Mouse (Mus musculus): ENCODE results near the gene Gltp.

The Gltp gene

DNA sequence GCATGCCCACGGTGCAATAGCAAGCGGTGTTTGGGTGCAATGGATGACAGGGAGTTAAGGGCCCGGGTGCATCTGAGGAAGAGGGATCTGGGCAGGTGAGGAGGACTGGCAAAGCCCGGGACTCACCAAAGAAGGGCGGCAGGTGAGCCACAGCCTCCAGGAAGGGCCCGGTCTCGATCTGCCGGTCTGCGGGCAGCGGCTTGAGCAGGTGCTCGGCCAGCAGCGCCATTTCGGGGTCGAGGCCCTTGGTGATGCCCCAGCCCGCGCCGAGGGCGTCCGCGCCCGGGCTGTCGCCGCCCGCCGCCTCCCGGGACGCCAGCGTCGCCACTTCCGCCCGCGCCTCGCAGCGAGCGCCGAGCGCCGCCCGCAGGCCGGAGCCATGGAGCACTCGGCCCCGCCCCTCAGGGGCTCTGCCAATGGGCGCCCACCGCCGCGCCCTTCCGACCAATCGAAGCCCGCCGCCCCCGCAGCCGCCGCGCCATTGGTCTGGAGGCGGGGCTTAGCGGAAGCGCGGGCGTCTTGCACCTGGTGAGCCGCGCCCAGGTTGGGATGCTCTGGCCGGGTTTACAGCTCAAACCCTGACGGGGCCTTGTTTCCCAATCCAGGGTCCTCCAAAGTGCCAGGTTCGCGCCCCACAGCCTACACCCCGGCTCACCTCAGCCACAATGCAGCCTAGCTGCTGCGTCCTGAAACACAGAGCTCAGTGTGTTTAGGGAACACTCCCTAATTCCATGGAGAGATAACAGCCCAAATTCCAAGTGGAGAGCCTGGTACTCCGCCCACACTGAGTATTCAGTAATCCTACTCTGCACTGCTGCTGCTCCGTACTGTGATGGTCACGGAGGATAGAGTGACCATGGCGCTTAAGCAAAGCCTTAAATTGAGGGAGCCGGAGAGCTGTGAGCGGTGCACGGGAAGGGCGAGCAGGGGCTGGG lies at the start of gene Gltp:
Gene Gltp (minus strand): TSS at position 352 of the 935 bp plus-strand sequence.
- DNase-seq = peak; percentile 90

DNA sequence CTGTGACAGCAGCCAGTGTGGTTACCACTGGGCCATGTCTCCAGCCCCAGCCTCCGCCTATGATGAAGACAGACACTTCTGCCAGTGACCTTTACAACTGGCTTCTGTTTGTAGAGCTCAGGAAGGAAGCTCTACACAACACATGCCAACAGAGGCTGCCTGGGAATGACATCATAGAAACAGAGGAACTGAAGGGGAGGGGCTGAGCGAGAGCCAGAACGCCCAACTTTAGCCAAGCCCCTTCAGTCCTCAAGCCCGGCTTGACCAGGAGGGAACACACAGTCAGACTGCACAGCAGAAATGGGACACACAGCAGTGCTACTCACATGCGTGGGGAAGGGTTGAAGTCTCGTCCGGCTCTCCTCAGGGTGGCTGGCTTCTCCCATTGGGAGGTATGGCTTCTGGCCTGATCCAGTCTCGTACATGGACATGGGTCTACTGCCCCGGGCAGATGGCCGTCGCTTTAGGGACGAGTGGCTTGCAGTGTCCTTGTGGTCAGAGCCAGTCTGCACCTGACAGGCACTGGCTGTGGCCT lies 48.0 kb upstream of the Gltp start:
- DNase-seq = peak; percentile 42 to 52

DNA sequence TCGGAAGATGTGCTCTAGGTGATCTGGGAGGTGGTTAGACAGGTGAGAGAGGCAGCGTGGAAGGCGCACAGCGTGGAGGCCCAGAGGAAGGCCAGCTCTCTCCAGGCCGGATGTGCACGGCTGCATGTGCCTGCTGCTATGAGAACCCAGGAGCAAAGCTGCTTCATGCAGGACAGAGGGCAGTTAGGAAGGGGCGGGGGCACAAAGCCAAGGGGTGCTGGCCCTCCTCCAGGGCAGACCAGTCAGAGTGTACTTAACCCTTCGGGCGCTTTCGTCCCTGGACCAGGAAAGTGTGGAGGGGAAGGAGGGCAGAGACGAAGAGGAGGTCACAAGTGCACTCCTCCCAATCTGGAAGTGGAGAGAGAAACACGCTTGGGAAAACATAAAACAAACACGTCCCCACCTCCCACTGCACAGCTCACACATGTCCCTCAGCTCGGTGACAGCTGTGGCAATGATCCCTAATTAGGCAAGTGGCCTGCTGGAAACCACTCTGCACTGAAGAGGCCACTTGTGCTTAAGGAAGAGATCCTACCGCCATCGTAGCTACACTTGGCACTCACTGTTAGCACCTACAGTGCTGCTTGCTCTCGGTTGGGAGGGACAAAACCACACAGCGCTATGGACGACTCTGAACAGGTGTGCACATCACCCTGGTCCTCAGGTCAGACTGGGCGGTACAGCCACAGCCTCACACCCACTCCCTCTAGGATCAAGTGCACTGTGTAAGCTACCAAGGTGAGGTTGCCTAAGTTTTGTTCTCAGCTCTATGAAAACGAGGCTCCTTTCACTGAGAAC lies 46.5 kb upstream of the Gltp start:
- peak in 1 of 2 experiments; percentile 22 for DNase-seq

DNA sequence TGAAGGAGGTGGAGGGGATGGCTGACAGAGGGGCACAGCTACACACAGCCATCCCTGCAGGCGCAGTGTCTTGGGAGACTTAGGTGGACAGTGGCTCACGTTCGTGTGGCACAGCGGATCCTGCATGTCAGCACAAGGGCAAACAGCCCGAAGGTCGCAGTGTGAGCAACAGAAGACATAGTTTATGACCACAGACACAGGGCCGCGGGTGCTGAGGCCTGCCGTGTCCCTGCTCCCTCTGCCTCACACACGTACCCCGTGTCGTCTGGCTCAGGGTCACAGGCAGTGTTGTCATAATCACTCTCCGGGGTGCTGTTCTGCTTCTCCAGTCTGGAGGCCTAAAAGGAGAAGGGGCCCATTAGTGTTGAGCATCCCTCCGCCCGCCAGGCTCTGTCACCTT lies 42.8 kb upstream of the Gltp start:
- no peak for DNase-seq

DNA sequence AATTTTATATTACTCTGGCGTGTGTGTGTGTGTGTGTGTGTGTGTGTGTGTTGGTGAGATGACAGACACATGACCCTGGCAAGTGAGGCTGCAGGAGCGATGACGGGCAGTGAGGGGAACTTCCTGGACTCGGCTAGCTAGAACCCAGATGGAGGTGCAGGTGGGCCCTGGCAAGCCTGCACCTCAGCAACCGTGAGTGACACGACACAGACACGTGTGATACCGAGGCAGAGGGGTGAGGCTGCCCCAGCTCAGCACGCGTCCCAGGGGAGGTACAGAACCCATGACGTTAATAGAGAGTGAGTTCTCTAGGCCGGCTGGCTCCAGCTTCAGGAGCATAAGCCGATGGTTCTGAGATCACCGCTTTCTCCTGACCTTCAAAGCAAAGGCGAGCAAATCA lies 41.2 kb upstream of the Gltp start:
- no peak for DNase-seq

DNA sequence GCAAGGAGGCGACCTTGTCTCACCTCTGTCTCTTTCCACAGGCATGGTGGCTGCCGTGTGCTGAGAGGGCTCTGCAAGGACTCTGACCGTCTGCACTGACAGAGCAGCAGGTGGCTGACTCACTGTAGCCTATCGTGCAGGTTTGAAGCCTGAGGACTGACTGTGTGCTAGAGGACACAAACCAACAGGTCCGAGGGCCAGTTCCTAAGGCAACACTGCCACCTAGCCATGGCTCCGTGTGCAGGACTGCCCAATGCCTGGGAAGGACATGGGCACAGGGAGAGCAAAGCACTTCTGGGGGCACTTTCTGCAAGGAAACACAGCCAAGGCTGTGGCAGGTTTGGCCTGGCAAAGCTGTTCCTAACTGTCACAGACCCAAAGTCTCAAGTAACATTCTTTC lies 40.7 kb upstream of the Gltp start:
- DNase-seq = no peak

DNA sequence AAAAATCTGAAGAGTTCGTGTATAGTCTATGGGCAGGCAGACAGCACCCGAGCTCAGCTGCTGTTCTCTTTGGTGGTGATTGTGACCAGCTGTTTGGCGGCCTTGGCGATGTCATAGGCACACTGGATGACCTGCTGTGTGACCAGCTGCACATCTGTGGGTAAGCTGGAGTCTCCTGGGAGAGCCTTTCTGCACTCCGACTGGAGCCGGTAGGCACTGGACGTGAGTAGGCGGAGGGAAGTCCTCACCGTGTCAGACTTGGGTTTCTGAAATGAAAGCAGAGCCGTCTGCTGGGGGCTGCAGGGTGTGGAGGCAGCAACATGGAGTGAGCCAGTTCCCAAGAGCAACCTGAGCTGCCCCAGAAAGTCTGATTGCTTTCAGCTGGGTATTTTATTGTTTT lies 39.3 kb upstream of the Gltp start:
- no peak for DNase-seq

DNA sequence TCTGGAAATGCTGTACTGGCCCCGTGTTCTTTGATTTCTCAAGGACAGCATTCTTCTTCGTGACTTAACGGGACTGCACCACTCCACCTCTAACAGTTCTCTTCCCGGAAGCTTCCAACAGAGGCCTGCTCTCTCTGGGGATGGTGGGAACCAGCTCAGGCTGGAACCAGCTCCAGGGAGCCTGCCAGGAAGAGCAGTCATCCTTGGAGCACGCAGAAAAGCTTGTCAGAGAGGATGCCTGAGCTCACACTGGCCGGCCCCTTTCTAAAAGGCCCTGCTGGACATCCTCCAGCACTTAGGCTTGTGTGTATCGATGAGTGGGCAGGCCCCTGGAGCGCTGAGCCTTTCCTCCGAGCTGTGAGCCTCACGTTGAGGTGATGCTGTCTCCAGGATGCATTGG lies 37.4 kb upstream of the Gltp start:
- peak in 1 of 2 experiments; percentile 17 for DNase-seq

DNA sequence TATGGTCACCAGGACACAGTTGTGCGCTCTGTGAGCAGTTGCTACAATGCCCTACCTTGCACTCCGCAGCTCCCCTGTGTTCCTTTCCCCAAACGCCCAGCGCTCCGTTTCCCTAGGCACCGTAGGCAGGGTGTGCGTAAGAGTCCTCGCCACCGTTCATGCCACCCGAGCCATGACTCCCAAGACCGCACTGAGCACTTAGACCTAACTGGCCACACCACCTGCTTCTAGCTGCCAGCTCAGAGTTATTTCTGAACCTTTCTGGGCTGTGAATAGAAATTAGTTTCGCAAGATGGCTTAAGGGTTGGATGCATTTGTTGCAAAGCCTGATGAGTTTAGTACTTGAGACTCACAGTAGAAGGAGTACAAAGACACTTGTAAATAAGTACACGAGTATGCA lies 32.1 kb upstream of the Gltp start:
- no peak for DNase-seq

DNA sequence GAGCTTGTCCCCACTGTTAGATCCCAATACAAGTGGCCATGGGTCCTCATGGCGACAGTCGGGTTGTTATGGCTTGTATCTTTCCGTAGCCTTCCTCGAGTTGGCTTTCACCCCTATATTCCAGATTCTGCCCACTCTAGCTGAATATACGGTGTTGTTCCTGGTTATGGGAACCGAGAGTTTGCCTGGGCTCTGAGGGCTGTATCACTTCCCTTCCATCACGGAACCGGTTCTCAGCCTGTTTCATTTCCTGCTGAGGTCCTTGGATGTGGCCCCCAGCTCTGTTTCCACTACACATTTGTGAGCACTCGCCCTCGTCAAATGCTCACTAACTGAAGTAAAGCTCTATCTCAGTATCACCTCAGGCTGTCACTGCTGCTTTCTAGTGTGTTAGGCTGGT lies 31.2 kb upstream of the Gltp start:
- no peak for DNase-seq

DNA sequence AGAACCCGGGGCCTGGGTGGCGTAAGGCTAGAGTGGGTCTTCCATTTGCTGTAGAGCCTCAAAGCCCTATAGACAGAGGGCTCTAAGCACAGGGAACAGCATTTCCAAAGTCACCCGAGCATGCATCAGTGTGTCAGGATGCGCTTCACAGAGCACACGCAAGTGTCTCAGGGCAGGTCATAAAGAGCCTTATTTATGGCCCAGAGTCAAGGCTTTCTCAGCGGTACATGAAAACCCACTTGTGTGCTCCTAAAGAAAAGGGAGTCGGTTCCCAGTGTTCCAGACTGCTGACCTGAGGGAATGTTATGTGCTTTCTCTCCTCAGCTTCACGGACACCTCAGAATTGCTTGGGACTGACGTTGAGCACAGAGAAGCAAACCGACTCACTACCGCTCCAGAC lies 30.0 kb upstream of the Gltp start:
- DNase-seq = no peak

DNA sequence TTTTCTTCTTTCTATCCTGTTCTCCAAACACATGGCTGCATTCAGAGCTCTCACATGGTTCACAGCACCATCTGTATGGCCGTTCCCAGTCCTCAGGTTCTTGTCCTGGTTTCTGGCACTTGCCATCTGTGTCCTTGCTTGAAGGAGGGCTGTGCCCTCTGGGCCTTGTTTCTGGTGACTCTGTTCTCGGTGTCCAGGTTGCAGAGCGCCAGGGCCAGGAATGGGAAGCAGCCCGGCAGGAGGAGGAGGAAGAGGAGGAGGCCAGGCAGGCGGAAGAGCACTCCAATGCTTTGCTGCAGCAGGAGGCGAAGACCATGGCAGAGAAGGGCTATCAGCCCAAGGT lies 29.1 kb upstream of the Gltp start:
- no peak for DNase-seq

DNA sequence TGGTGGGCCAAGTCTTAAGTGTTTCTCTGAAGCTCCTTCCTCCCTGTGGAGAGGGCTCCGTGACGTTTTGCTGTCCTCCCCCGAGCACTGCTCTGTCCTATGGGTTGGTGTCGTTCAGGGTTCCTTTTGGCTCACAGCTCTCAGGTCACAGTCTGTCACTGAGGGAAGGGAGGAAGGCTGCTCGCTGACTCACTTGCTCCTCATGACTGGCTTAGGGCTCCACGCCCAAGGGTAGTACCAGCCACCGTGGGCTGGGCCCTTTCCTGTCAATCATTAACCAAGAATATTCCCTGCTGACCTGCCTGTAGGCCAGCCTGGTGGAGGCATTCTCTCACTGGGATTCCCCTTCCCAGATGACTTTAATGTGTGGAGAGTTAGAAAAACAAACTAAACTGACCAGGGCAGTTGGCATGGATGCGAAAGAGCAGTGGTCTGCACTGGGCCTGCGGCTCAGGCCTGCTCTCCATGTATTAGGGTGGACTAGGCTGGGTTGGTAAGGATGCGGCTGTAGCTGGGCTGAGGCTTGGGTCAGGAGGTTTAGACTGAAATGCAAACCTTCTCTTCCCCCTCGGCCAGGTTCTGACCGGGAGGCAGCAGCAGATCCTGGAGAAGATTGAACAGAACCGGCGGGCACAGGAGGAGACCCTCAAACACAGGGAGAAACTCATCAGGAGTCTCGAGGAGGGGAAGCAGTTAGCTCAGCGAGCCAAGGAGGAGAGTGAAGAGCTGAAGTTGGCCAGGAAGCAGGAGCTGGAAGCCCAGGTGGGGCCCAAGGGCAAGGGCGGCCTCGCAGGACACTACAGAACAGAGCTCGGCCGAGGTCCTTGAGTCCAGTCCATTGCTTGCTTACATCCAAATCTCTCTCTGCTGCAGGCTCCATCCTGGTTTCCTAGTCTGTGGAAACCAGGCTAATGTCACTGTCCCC lies 28.5 kb upstream of the Gltp start:
- peak; percentile 85 to 92 for DNase-seq

DNA sequence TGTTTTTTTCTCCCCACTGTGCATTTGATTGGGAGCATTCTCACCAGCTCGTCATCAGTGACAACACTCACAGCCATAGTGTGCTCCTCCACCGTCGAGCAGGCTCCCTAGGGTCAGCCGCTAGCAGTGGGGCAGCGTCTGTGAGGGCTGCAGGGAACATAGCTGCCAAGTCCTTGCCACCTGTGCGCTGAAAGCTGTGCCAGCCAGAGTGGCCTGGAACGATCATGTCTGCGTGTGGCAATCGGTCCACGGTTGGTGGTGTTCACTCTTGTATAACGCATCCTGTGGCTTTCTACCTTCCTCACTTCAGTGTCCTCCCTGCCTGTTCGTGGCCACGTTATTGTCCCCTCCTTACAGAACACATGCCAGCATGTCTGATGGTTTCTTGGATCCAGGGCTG lies 27.7 kb upstream of the Gltp start:
- DNase-seq = no peak

DNA sequence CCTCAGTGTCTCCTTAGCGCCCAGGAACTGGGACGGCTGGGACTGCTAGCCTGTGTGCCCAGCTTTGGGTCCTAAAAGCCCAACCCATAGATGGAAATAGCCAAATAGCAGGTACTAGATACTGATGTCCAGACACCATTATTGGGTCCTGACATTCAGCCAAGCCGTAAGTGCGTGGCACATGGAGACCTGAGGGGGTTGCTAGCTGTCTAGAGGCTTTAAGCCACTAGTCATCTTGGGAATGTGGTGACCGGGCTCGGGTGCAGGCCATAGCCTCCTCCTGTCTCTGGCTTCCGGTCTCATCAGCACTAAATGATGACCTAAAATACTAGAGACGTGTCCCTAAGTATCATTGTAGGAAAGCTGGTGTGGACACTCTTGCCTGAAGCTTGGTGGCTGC lies 27.2 kb upstream of the Gltp start:
- no peak for DNase-seq

DNA sequence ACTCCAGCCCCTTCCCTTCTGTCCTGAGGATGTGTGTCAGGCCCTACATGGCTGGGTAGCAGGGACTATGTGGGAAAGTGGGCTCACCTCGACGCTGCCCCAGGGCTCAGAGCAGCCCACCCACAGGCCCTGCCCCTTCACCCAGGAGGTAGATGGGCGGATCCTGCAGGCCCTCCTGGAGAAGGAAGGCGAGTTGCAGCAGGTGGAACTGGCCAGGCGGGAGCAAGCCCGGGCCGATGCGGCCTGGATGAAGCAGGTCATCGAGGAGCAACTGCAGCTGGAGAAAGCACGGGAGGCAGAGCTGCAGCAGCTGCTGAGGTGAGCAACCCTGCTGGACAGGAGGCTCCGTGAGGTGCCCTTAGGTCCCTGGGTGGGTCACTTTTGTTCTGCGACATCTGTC lies 26.5 kb upstream of the Gltp start:
- DNase-seq = no peak

DNA sequence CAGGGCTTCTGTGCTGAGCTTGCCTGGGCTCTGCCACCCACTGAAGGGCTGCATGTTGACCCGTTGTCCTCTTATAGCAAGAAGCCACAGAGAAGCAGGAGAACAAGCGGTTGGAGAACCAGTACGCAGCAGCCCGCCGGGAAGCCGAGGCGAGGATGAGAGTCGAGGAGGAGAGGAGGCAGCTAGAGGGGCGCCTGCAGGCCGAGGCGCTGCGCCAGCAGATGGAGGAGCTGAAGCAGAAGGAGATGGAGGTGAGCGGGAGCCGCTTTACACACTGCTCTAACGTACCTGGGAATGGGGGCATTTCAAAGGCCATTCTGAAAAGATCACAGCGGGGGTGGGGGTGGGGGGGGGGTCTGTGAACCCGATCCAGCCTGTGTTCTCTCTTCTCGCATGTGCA lies 23.8 kb upstream of the Gltp start:
- DNase-seq = no peak

DNA sequence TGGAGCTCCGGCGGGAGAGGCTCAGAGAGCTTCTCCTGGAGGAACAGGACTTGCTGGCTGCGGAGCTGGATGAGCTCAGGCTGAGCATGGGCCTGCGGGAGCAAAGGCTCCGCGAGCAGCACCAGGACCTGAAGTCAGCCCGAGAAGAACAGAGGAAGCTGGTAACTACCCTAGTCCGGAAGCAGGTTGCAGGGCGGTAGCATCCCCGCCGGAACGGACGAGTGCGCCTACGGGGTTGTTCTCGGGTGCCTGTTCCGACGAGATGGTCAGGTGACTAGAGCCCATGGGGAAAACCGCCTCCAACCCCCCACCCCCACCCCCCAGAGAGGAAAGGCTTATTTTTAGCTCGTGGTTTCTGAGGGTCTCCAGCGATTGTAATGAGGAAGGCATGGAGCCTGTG lies 18.6 kb upstream of the Gltp start:
- DNase-seq = no peak

DNA sequence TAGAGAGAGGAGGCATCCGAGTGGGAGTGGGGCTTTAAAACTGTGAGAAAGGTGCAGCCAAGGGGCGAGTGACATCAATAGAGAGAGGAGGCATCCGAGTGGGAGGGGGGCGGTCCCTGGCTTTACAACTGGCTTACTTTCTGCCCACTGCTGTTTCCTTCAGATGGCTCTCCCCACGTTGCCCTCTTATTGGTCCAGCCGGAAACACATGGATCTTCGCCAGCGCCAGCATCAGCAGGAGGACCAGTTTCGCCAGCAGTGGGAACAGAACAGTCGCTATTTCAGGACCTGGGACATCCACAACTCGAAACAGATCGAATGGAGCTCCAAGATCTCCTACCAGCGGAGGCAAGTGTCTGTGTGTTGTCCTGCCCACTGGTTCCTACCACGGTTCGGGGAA lies 17.7 kb upstream of the Gltp start:
- no peak for DNase-seq

DNA sequence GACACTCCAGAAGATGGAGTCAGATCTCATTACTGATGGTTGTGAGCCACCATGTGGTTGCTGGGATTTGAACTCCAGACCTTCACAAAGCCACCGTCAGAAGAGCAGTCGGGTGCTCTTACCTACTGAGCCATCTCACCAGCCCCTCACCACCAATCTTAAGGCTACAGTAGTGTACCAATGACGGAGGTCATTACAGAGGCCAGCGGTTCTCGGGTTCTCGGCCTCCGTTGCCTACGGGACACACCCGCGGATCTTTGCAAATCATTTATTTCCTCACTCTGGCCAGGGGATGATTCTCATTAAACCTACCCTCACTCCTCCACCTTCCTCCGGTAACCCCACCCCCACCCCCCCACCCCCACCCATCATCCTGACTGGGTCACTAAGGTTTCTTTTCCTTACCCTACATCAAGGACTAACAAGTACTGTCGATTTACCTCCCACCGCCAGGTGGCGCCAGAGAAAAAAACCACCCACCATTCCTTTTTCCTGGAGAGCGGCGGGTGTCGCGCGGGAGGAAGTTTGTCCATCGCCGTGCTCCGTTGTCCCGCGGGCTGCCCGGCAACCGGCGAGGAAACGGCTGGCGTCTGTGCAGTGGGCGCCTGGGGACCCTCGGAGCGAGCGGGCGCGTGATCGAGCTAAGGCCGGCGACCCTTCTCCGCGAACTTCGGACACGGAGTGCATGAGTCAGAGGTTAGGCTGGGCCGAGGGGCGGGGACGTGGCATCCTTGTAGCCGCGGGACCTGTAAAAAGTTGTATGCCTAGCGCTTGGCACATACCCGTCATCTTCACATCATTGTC lies 16.7 kb upstream of the Gltp start, which contains the start of gene Tchp:
Gene Tchp (plus strand): TSS at position 496 of the 804 bp plus-strand sequence.
- peak; percentile 92 to 96 for DNase-seq

Data from kidney, adult 8-10 months (tissue).